Mouse (Mus musculus): Measurements from ENCODE around the gene Gm15155. TPM values are rescaled to one million over a fixed set of nuclear protein-coding genes. Genes with fewer than 3 reads are reported as not detected.
"Not testable (repeated sequence)": the region's sequence is repeated elsewhere in the genome, so short reads cannot be mapped to it uniquely, and the experiment has no call there.

Gm15155 gene
- total RNA-seq (2021): not detected

- intact Hi-C loops (cut with DNase I): no loop called here
- no peak for DNase-seq
Measured at GRCm38 (mm10) chrX:155624341-155624841, at the start of gene Gm15155. Gene Gm15155 (plus strand): TSS chrX:155624741.

- intact Hi-C loops (cut with DNase I): no loop called here
- DNase-seq: no peak
Measured at GRCm38 (mm10) chrX:155579791-155580190, 44.8 kb upstream of the Gm15155 start.

GRCm38 (mm10) chrX:155584586-155584985 lies 40.0 kb upstream of the Gm15155 start:
- no peak for DNase-seq
- intact Hi-C loops (cut with DNase I): no loop called here

- no peak for DNase-seq
- intact Hi-C loops (cut with DNase I): no loop called here
Measured at GRCm38 (mm10) chrX:155591490-155591889, 33.1 kb upstream of the Gm15155 start.

- no peak for DNase-seq
- intact Hi-C loops (cut with DNase I): no loop called here
Measured at GRCm38 (mm10) chrX:155592467-155592866, 32.1 kb upstream of the Gm15155 start.

GRCm38 (mm10) chrX:155594685-155595084 lies 29.9 kb upstream of the Gm15155 start:
- no peak for DNase-seq
- intact Hi-C loops (cut with DNase I): no loop called here

- no peak for DNase-seq
- intact Hi-C loops (cut with DNase I): no loop called here
Measured at GRCm38 (mm10) chrX:155596390-155596789, 28.2 kb upstream of the Gm15155 start.

- no peak for DNase-seq
- intact Hi-C loops (cut with DNase I): no loop called here
Measured at GRCm38 (mm10) chrX:155601196-155601595, 23.3 kb upstream of the Gm15155 start.

GRCm38 (mm10) chrX:155622527-155622926 lies 2.0 kb upstream of the Gm15155 start:
- no peak for DNase-seq
- intact Hi-C loops (cut with DNase I): no loop called here

GRCm38 (mm10) chrX:155622961-155623599 lies 1.5 kb upstream of the Gm15155 start:
- intact Hi-C loops (cut with DNase I): no loop called here
- DNase-seq: no peak

- intact Hi-C loops (cut with DNase I): no loop called here
- DNase-seq: no peak
Measured at GRCm38 (mm10) chrX:155623701-155624281, 750 bp upstream of the Gm15155 start, which contains the start of gene Ptchd1. Gene Ptchd1 (minus strand): TSS chrX:155623814.

GRCm38 (mm10) chrX:155624895-155625294 lies 354 bp downstream of the Gm15155 start:
- intact Hi-C loops (cut with DNase I): no loop called here
- no peak for DNase-seq

GRCm38 (mm10) chrX:155625671-155626196 lies 1.2 kb downstream of the Gm15155 start:
- intact Hi-C loops (cut with DNase I): no loop called here

GRCm38 (mm10) chrX:155643975-155644374 lies 19.4 kb downstream of the Gm15155 start:
- intact Hi-C loops (cut with DNase I): loop anchor here (5.0 to 10.0 kb wide), 2 partner anchors 1663 to 1811 kb away; no protein-coding TSS in a partner anchor
- DNase-seq: peak in 1 of 2 experiments; percentile 20

More at GRCm38 (mm10) chrX:155625671-155626196, 1.2 kb downstream of the Gm15155 start:
- no peak for DNase-seq

GRCm38 (mm10) chrX:155645975-155646374 lies 21.4 kb downstream of the Gm15155 start:
- intact Hi-C loops (cut with DNase I): loop anchor here (10.0 kb wide), 1 partner anchor 1809 kb away; no protein-coding TSS in a partner anchor
- DNase-seq: no peak

GRCm38 (mm10) chrX:155657971-155658370 lies 33.4 kb downstream of the Gm15155 start:
- DNase-seq: no peak
- intact Hi-C loops (cut with DNase I): no loop called here

GRCm38 (mm10) chrX:155690440-155690839 lies 65.9 kb downstream of the Gm15155 start:
- DNase-seq; intact Hi-C loops (cut with DNase I): not testable (repeated sequence)

- DNase-seq: no peak
- intact Hi-C loops (cut with DNase I): no loop called here
Measured at GRCm38 (mm10) chrX:155724157-155724556, 99.6 kb downstream of the Gm15155 start.

- DNase-seq: no peak
- intact Hi-C loops (cut with DNase I): no loop called here
Measured at GRCm38 (mm10) chrX:155728387-155728786, 103.8 kb downstream of the Gm15155 start.

GRCm38 (mm10) chrX:155888118-155888517 lies 263.6 kb downstream of the Gm15155 start:
- no peak for DNase-seq
- intact Hi-C loops (cut with DNase I): no loop called here

GRCm38 (mm10) chrX:155900040-155900439 lies 275.5 kb downstream of the Gm15155 start:
- intact Hi-C loops (cut with DNase I): no loop called here

GRCm38 (mm10) chrX:155901742-155902141 lies 277.2 kb downstream of the Gm15155 start:
- no peak for DNase-seq
- intact Hi-C loops (cut with DNase I): no loop called here

More at GRCm38 (mm10) chrX:155900040-155900439, 275.5 kb downstream of the Gm15155 start:
- no peak for DNase-seq
